Mouse (Mus musculus): ENCODE data around the gene Galp. TPM values are rescaled to one million over a fixed set of nuclear protein-coding genes. Genes with fewer than 3 reads are reported as not detected.
"Not testable (repeated sequence)": the region's sequence is repeated elsewhere in the genome, so short reads cannot be mapped to it uniquely, and the experiment has no call there.

The Galp gene
- polyA plus RNA-seq, 1 experiment from 2014 or later, result not detected

DNA sequence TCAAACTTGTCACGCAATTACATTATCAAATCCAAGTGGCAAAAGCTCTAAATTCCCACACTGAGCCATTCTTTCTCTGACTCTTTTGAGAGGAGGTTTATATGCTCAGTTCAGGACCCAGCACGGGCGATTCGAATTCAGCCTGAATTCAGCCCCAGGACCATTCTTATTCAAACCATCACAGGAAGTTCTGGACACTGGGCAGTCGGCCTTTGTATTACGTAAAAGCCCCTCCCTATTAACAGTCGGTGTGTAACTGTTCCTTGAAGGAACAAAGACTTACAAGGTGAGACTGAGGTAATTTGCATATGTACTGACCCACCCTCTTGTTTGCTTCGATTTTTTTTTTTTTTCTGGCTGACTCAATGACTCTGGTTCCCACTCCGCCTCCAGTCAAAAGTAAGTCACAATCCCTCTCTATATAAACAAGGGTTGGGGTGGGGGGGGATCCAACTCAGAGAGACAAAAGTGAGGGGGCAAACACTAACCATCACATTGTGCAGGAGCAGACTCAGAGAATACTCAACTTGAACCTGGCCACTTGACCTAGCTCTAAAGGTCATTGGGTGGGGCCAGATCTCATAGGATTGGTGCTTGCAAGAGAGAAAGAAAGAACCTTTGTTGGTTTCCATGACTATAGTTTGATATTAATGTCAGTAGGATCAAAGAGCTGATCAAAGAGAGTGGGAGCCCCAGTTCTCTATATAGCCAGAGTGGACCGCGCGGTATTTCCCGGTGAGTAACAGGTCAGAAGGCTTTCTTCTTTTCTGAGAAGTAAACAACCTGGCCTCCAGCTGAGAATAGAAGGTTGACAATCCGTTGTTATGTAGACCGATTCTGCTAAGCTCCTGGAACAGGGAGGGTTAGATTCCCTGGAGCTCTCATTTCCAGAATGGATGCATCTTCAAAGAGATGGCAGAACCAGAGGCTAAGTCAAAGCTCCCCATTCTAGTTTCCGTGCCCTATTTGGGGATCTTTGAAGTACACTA is 61.6 kb downstream of the Galp start:
- H3K4me3 ChIP-seq (ENCODE audit: inconsistent target), result no peak overlapping the region
- WGBS (ENCODE audit: missing documents), result 46% methylated on average over 16 of the region's 16 CpGs
- no peaks in the 10 kb centered on the region for H3K79me2 ChIP-seq (ENCODE audit: inconsistent target)
- H3K36me3 ChIP-seq (ENCODE audit: inconsistent target), result no peaks in the 10 kb centered on the region
- H3K27ac ChIP-seq, result no peak overlapping the region

DNA sequence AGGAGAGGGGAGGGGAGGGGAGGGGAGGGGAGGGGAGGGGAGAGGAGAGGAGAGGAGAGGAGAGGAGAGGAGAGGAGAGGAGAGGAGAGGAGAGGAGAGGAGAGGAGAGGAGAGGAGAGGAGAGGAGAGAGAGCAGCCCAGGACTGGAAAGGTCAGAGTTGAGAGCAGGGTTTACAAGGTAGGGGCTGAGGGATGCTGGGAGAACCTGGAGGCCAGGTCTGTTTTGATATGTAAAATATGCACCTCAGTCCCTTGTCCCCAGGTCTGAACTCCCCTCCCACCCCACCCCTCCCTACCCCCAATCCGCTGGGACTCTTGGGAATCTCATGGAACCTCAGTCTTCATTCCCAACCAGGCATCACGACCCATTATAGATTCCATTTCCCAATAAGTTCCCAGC is 63.1 kb downstream of the Galp start:
- not testable (repeated sequence) for H3K79me2 ChIP-seq (ENCODE audit: inconsistent target); H3K4me3 ChIP-seq (ENCODE audit: inconsistent target); H3K27ac ChIP-seq; H3K36me3 ChIP-seq (ENCODE audit: inconsistent target)
- 48% methylated on average over 2 of the region's 2 CpGs for WGBS (ENCODE audit: missing documents)

DNA sequence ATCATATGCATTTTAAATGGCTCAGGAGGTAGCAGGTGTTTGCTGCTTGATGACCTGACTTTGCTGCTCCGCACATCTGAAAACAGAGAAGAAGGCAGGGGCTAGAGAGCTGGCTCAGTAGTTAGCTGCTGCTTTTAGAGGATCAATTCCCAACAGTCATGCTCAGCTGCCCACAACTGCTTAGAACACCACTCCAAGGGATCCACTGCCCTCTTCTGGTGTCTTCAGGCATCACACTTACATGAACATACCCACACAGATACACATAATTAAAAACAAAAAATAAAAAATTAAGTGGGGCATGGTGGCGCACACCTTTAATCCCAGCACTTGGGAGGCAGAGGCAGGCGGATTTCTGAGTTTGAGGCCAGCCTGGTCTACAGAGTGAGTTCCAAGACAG is 65.2 kb downstream of the Galp start:
- 86% methylated on average over 3 of the region's 3 CpGs for WGBS (ENCODE audit: missing documents)
- Histone ChIP-seq H3K4me3 (ENCODE audit: inconsistent target) (no peak overlapping the region), H3K27ac (no peak overlapping the region), H3K36me3 (ENCODE audit: inconsistent target) (no peaks in the 10 kb centered on the region), H3K79me2 (ENCODE audit: inconsistent target) (no peaks in the 10 kb centered on the region)

GRCm38 (mm10) chr7:6262984-6263383 is 66.1 kb downstream of the Galp start:
- Histone ChIP-seq H3K27ac (no peak overlapping the region), H3K36me3 (ENCODE audit: inconsistent target) (no peaks in the 10 kb centered on the region), H3K4me3 (ENCODE audit: inconsistent target) (no peak overlapping the region), H3K79me2 (ENCODE audit: inconsistent target) (no peaks in the 10 kb centered on the region)
- 89% methylated on average over 4 of the region's 4 CpGs for WGBS (ENCODE audit: missing documents)

- 66% methylated on average over 8 of the region's 8 CpGs for WGBS (ENCODE audit: missing documents)
These were observed 68.8 kb downstream of the Galp start for GRCm38 (mm10) chr7:6265695-6266094.

More at GRCm38 (mm10) chr7:6265695-6266094, 68.8 kb downstream of the Galp start:
- H3K36me3 ChIP-seq (ENCODE audit: inconsistent target), result no peaks in the 10 kb centered on the region
- no peak overlapping the region for H3K27ac ChIP-seq
- no peak overlapping the region for H3K4me3 ChIP-seq (ENCODE audit: inconsistent target)
- no peaks in the 10 kb centered on the region for H3K79me2 ChIP-seq (ENCODE audit: inconsistent target)

Other genes with a start within 250 kb of the Galp start
- not detected in 3 replicates for gene Vmn1r65, start 186.1 kb upstream of the Galp start, polyA plus RNA-seq (2018)
- not detected in 3 replicates for gene Nlrp4c, start 151.9 kb upstream of the Galp start, polyA plus RNA-seq (2018)
- gene Zfp787, start 41.1 kb upstream of the Galp start, polyA plus RNA-seq (2018), result 11.6 to 29.7 TPM (median 29.1 TPM) in 3 replicates
- gene Zfp444, start 24.9 kb upstream of the Galp start, polyA plus RNA-seq (2018), result 5.2 to 17.1 TPM (median 13.0 TPM) in 3 replicates
- gene Zscan5b, start 25.2 kb downstream of the Galp start, polyA plus RNA-seq (2018), result not detected in 3 replicates
- not detected in 3 replicates for gene Epp13, start 55.6 kb downstream of the Galp start, polyA plus RNA-seq (2018)
- gene Zfp667, start 89.5 kb downstream of the Galp start, polyA plus RNA-seq (2018), result 1.4 to 1.9 TPM (median 1.7 TPM) in 3 replicates
- 1.3 to 3.0 TPM (median 1.3 TPM) in 3 replicates for gene Zfp583, start 134.2 kb downstream of the Galp start, polyA plus RNA-seq (2018)
- gene Gm3854, start 146.7 kb downstream of the Galp start, polyA plus RNA-seq (2018), result 0.07 TPM in 1 of 3 replicates, not detected in the others
- gene Zfp78, start 166.2 kb downstream of the Galp start, polyA plus RNA-seq (2018), result 1.2 to 3.1 TPM (median 1.7 TPM) in 3 replicates
- 6.1 to 7.1 TPM (median 6.9 TPM) in 3 replicates for gene Zfp28, start 186.2 kb downstream of the Galp start, polyA plus RNA-seq (2018)
- not detected in 3 replicates for gene Smim17, start 201.6 kb downstream of the Galp start, polyA plus RNA-seq (2018)
- gene Gm20715, start 213.2 kb downstream of the Galp start, polyA plus RNA-seq (2018), result not detected in 3 replicates
- not detected in 3 replicates for gene Olfr1344, start 241.6 kb downstream of the Galp start, polyA plus RNA-seq (2018)

Data from macrophage (primary cell).